Mouse (Mus musculus): ENCODE results near the gene Dbil5.
A peak's percentile ranks its signal among the peaks of the same experiment; 100 is the strongest.
"Not testable (repeated sequence)": the region's sequence is repeated elsewhere in the genome, so short reads cannot be mapped to it uniquely, and the experiment has no call there.

Dbil5 gene

DNA sequence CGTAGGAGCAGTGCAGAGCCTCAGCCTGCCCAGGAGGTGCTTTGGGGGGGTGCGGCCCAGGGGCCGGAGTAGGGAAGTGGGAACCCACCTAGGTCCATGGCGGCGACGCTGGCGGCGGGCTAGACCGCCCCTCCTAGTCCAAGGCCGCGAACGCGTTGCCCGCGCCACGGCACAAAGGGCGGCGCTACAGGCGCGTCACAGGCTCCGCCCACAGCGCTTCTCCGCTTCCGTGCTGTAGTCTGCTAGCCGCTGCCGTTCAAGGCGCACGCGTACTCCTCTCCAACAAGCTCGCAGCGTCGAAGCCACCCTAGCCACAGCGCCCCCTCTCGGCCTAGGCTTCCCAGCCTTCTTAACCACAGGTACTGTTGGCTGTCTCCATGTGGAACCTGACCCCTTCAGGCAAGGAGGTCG is at the start of gene Dbil5, which contains the start of gene Gemin4:
Dbil5 (plus strand) TSS at position 219 of the 411 bp plus-strand sequence.
Gemin4 (minus strand) TSS at position 275 of the 411 bp plus-strand sequence.
- DNase-seq (ENCODE audit: low read depth, low spot score): peak; percentile 99

DNA sequence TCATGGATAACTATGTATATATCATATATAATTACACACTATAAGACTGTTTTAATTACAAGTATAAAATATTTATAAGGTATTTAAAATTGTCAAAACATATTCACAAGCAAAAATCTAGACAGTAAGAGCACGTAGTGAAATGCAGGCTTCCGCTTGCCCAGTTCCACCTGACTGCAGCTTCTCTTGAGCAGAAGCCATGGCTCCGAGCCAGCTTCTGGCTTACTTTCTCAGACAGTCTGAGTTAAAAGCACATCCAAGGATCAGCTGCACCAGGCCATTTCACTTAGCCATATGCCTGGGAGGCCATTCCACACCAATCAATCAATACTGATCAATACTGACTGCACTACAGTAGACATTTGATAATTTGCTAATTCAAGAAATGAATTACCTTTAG is 48.4 kb upstream of the Dbil5 start:
- DNase-seq (ENCODE audit: low read depth, low spot score): no peak

DNA sequence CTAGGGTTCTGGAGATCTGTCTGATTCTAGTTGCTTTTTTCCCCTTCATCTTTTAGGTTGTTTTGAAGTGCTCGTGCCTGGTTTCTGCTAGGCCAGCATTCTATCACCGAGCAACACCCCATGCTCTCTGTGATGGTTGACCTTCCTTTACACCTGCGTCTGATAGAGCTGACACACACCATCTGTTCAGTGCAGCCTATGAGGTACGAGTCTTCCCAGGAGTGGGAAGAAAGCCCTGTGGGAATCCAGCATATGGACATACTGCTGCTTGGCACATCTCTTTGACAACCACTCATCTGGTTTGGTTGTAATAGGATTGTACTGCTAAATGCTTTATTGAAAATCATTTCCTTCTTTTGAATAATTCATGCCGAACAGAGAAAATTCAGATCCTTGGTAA is 47.2 kb upstream of the Dbil5 start:
- no peak for DNase-seq (ENCODE audit: low read depth, low spot score)

DNA sequence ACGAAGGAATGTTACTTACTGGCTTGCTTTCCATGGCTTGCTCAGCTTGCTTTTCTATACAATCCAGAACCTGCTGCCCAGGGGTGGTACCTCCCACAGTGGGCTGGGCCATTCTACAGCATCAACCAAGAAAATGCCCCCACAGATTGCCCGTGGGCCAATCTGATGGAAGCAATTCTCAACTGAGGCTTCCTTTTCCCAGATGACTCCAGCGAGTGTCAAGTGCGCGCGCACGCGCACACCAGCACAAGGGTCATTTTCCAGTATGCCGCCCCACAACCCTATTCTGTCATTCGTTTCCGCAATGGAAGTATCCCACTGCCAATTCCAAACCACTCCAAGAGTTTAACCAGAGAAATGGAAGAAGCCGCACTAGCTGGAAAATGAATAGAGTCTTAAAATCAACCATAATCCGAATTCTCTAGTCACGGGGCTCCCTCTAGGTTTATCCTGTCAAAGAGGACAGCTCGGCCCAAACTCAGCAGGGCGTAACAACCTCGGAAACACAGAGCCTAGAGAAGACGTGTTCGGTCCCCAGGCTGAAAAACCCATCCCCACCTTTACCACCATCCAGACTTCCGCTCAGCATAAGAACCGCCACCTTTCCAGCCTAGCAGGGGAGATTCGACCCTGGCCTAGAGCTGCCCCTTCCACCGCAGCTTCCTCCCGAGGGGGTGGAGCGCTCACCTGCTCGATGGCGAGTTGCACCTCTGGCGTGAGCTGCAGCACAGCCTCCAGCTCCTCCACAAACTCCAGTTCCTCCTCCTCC is 38.5 kb upstream of the Dbil5 start:
- DNase-seq (ENCODE audit: low read depth, low spot score): peak; percentile 87

GRCm38 (mm10) chr11:76179495-76180145 is 37.8 kb upstream of the Dbil5 start, which contains the start of the genes Vps53 and Fam57a:
Gene Vps53 (minus strand): TSS chr11:76179647.
Gene Fam57a (plus strand): TSS chr11:76179671.
- DNase-seq (ENCODE audit: low read depth, low spot score): peak; percentile 75

- no peak for DNase-seq (ENCODE audit: low read depth, low spot score)
Observed at GRCm38 (mm10) chr11:76180146-76180540, 37.3 kb upstream of the Dbil5 start.

DNA sequence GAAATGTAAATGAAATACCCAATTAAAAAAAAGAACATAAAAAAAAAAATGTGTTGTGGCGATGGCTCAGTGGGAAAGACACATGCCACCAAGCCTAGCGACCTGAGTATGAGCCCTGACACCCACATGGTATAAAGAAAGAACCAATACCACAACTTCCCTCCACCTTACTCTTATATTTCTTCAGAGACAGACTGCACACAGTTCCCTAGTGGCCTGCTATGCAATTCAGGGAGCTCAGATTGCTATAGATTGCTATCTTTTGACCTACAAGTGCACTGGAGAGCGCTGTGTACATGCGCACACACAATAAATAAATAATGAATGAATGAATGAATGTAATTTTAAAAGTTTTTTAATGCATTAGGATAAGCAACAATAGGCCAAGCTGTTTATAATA is 33.7 kb upstream of the Dbil5 start:
- DNase-seq (ENCODE audit: low read depth, low spot score): no peak

- peak; percentile 42 for DNase-seq (ENCODE audit: low read depth, low spot score)
Observed at GRCm38 (mm10) chr11:76186908-76187307, 30.5 kb upstream of the Dbil5 start.

DNA sequence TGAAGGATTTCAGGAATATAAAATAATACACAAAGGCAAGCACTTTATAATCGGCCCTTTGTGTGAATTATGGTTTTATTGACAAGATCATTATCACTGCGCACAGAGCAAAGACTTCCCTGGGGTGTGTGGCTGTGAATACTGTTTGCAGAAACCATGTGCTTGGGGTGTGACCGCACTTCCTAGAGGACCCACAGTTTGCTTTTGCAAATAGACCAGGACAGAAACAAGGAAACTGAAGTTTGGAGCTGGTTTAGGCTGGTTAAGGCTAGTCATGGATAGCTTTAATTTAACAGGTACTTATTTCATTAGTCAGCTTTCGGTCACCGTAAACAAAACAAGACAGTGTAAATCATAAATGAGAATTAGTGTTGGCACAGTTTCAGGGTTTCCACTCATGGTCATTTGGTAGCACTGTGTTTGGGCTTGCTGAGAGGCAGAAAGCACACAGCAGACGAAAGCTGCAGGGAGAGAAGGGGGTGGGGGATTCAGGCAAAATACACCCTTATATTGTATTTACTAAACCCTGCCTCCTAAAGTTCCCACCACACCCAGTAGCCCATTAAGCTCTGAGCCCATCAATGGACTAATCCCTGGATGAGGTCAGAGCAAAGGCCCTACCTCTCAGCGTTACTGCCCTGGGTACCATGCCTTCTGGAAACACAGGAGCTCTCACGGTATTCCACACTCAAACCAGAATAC is 21.0 kb upstream of the Dbil5 start:
- DNase-seq (ENCODE audit: low read depth, low spot score): peak; percentile 57

DNA sequence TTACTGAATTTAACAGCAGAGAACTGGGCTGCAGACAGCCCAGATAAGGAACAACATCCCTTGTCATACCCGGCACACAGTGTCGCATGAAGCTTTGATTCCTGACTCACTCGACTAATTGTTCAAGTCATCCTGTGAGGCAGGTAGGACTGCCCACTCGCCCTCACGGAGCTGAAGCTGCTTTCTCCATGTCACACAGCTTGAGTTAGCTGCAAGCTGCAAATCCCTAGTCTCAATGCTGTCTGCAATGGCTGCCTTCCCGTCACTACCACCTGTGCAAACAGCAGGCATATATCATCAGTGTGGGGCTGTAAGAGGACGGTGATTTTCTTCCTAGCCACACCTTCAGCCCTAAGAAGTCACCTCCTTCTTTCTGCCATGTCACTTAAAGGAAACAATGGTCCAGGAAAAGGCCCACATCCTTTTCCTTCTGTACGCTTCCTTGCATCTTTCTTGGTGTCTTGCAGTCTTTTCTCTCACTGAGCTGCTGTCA is 20.4 kb upstream of the Dbil5 start:
- no peak for DNase-seq (ENCODE audit: low read depth, low spot score)

GRCm38 (mm10) chr11:76201761-76202674 is 15.4 kb upstream of the Dbil5 start:
- DNase-seq (ENCODE audit: low read depth, low spot score): peak; percentile 73

DNA sequence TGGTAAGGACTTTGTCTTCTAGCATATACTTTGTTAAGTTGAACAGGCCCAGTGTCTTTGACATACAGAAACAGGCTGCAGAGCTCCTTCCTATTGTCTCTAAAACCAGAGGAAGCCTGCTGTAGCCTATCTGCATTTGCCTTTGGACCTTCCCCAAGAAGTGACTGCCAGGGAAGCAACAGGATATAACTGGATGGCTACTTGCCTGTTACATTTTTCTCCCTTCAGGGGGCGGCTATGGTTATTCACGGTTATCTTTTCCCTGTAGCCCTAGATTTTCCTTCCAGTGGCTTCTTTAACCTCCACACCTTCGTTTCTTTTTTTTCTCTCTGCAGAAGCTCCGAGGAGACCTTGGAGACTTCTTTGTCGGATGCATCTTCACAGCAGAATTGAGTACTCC is 10.6 kb upstream of the Dbil5 start:
- peak; percentile 31 for DNase-seq (ENCODE audit: low read depth, low spot score)

- no peak for DNase-seq (ENCODE audit: low read depth, low spot score)
Observed at GRCm38 (mm10) chr11:76210228-76210985, 7.0 kb upstream of the Dbil5 start.

DNA sequence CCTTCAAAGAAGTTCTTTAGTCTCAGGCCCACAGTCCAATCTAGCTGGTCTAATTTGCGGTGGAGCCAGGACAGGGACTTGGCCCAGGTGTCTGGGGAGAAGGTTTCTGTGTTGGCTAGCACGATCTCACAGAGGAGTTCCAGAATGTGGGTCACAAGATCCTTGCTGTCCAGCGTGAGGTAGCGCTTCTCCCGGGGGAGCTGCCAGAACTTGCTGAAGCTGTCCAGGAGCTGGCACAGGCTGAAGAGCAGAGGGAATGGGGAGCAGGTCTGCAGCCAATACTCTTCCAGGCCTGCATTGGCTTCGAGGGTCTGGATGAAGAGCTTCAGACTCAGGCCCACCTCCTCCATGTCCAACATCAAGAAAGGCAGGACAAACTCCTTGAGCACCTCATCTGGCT is 5.8 kb upstream of the Dbil5 start:
- not testable (repeated sequence) for DNase-seq (ENCODE audit: low read depth, low spot score)

DNA sequence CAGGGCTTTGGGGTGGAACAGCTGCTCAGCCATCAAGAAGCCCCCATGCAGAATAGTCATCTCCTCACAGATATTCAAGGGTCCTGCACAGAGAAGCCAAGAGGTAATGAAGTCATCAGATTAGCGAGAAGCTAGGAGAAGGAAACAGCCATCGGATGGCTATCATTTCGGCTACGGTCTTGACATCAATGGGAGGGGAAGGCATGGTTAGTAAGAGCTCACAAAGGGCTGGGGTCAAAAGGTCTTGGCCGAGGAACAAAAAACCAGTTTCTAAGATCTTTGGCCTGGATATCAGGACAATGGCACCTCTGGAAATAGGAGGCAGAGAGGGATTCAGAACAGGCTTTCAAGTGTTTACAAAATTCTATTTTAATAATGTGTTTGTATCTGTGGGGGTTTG is 3.6 kb upstream of the Dbil5 start:
- no peak for DNase-seq (ENCODE audit: low read depth, low spot score)

DNA sequence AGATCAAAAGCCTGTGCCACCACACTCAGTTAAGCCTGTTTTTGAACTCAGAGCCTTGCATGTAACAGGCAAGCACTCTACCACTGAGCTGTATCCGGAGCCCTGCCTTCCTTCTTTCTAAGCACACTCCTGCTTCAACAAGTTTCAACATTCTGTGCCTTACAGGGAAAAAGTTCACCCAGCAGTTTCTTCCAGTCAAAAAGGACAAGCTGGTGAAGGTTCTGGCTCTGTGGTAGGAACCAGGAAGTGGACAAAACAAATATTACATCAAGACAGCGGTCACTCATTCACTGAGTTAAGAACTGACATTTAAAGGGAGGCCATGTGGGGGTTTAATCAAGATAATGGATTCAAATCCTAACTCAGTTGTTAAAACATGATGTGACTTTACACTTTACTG is 2.4 kb upstream of the Dbil5 start:
- DNase-seq (ENCODE audit: low read depth, low spot score): no peak

GRCm38 (mm10) chr11:76216049-76216540 is 1.3 kb upstream of the Dbil5 start:
- DNase-seq (ENCODE audit: low read depth, low spot score): no peak

DNA sequence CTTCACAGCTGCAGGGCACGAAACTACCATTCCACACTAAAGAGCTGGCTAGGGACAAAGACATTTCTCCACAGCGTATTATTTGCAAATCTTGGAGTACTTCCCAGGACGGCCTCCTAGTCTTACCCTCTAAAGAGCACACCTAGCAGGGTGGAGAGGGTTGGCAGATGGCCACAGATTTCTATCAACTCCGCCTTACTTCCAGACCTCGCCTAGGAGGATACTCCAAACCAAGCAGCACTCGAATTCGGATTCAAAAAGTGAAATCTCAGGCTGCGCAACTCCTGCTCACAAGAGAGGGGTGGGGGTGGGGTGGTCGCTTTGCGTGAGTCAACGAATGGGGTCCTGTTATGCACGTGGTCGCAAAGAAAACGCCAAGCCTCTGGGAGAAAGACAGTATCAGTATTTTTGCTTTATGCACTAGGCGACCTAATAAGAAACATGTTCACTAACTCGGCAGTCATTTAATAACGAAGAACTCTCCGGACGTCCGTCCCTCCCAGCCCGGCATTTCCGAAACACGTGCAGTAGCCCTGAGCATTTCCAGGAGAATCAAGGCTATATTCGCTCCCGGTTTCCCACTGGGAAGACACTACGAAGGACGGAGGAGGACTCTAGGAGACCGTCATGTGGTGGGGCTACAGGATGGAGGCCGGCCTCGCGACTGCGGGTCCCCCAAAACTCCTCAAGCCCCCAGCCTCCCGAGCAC is 573 bp upstream of the Dbil5 start:
- peak; percentile 60 for DNase-seq (ENCODE audit: low read depth, low spot score)

- DNase-seq (ENCODE audit: low read depth, low spot score): peak; percentile 76
Observed at GRCm38 (mm10) chr11:76224631-76225030, 7.2 kb downstream of the Dbil5 start.
